Mouse (Mus musculus) intestine, postnatal 0 days (tissue): Measurements from ENCODE around the gene Nat8f6. TPM values are rescaled to one million over a fixed set of nuclear protein-coding genes. Genes with fewer than 3 reads are reported as not detected.
"Not testable (repeated sequence)": the region's sequence is repeated elsewhere in the genome, so short reads cannot be mapped to it uniquely, and the experiment has no call there.

Experiments
- ATAC-seq: fragments of 200-750 bp; cut with Nextera tagmentation; 2 replicates; pipeline ENCODE4 v1.8.0; 2017; ENCODE audit warnings: mild to moderate bottlenecking, moderate TSS enrichment, moderate library complexity
- H3K27ac ChIP-seq: fragments of 300-500 bp; sonication (generic); 2 replicates; pipeline ENCODE4 v1.5.1; 2014; ENCODE audit warnings: mild to moderate bottlenecking, low read depth, low read length, moderate library complexity
- H3K27me3 ChIP-seq: fragments of 300-500 bp; sonication (generic); replicated peaks from 2 replicates; pipeline ENCODE4 v1.6.1; 2014; ENCODE audit warnings: low read length, mixed read lengths; ENCODE audit not compliant: control insufficient read depth, insufficient read depth
- H3K36me3 ChIP-seq: fragments of 300-500 bp; sonication (generic); 2 replicates; pipeline ENCODE4 v1.6.1; 2014; ENCODE audit warnings: mild to moderate bottlenecking, moderate library complexity; ENCODE audit not compliant: control insufficient read depth, insufficient read depth
- H3K4me1 ChIP-seq: fragments of 300-500 bp; sonication (generic); replicated peaks from 2 replicates; pipeline ENCODE4 v1.6.1; 2014; ENCODE audit warnings: antibody characterized with exemption, low read length, mixed read lengths; ENCODE audit not compliant: control insufficient read depth, insufficient read depth
- H3K4me2 ChIP-seq: fragments of 300-500 bp; sonication (generic); replicated peaks from 2 replicates; pipeline ENCODE4 v1.6.1; 2014; ENCODE audit warnings: low read depth, mild to moderate bottlenecking, moderate library complexity
- H3K4me3 ChIP-seq: fragments of 300-500 bp; sonication (generic); 2 replicates; pipeline ENCODE4 v1.5.1; 2014; ENCODE audit warnings: low read depth, low read length
- H3K9ac ChIP-seq: fragments of 300-500 bp; sonication (generic); 2 replicates; pipeline ENCODE4 v1.6.1; 2014; ENCODE audit warnings: mild to moderate bottlenecking, low read depth, low read length
- H3K9me3 ChIP-seq: fragments of 300-500 bp; sonication (generic); 2 replicates; pipeline ENCODE4 v1.6.1; 2016; ENCODE audit warnings: mixed run types; ENCODE audit not compliant: control insufficient read depth
- CTCF ChIP-seq: sonication (generic); IDR thresholded peaks from 2 replicates; pipeline ENCODE4 v1.5.1; 2016; ENCODE audit warnings: low read depth, mild to moderate bottlenecking, control low read depth, antibody characterized with exemption, moderate library complexity
- WGBS: fragments of 180-500 bp; shearing (Covaris S2); extraction: QIAGEN DNeasy Blood & Tissue Kit; methylation state at CpG from one replicate; pipeline ENCODE4 v1.1.7; 2014; 5-methylcytosine and 5-hydroxymethylcytosine counted together
- polyA plus RNA-seq: library from polyadenylated mRNA; unstranded; fragments of >200 nt; fragmentation: Nextera tagmentation; extraction: Ambion mirVana; gene quantifications from 2 replicates; pipeline ENCODE4 v1.2.1, GENCODE M21; 2015

Gene Nat8f6
- polyA plus RNA-seq, 1 experiment from 2014 or later = not detected

GRCm38 (mm10) chr6:85829462-85829861, 8.7 kb upstream of the Nat8f6 start:
- no peak for ATAC-seq
- no peaks in the 10 kb centered on the region; the same call in 1 of the 2 replicates for H3K4me1 ChIP-seq
- no peak overlapping the region for H3K4me2 ChIP-seq
- no peaks in the 10 kb centered on the region for H3K36me3 ChIP-seq
- H3K9me3 ChIP-seq = no peaks in the 10 kb centered on the region
- no peak overlapping the region for H3K27ac ChIP-seq
- 75% methylated on average over 1 of the region's 1 CpGs for WGBS
- H3K4me3 ChIP-seq = no peak overlapping the region
- no peaks in the 10 kb centered on the region for H3K27me3 ChIP-seq
- no peak overlapping the region for H3K9ac ChIP-seq
- TF ChIP-seq CTCF = no peak

- no peaks in the 10 kb centered on the region for H3K4me1 ChIP-seq
- WGBS = 81% methylated on average over 2 of the region's 2 CpGs
- no peak overlapping the region for H3K4me2 ChIP-seq
- no peaks in the 10 kb centered on the region for H3K27me3 ChIP-seq
- no peaks in the 10 kb centered on the region for H3K9me3 ChIP-seq
- no peak for TF ChIP-seq CTCF
- H3K9ac ChIP-seq = no peak overlapping the region
- no peak for ATAC-seq
- no peak overlapping the region for H3K4me3 ChIP-seq
- no peaks in the 10 kb centered on the region for H3K36me3 ChIP-seq
- no peak overlapping the region for H3K27ac ChIP-seq
Observed at GRCm38 (mm10) chr6:85825886-85826285, 5.1 kb upstream of the Nat8f6 start.

GRCm38 (mm10) chr6:85823382-85824090, 2.8 kb upstream of the Nat8f6 start:
- 61% methylated on average over 1 of the region's 1 CpGs for WGBS
- Histone ChIP-seq H3K27me3 (no peaks in the 10 kb centered on the region), H3K27ac (no peak overlapping the region), H3K4me1 (no peaks in the 10 kb centered on the region), H3K9me3 (no peaks in the 10 kb centered on the region), H3K36me3 (no peaks in the 10 kb centered on the region), H3K4me3 (no peak overlapping the region), H3K9ac (no peak overlapping the region), H3K4me2 (no peak overlapping the region)
- ATAC-seq = no peak
- TF ChIP-seq CTCF = no peak

GRCm38 (mm10) chr6:85822286-85822685, 1.5 kb upstream of the Nat8f6 start:
- H3K27ac ChIP-seq = no peak overlapping the region; the same call in 1 of the 2 replicates
- peak; percentile 35; the same call in 1 of the 2 replicates for ATAC-seq

GRCm38 (mm10) chr6:85818338-85818737, 2.4 kb downstream of the Nat8f6 start:
- WGBS = 48% methylated on average over 1 of the region's 1 CpGs
- Histone ChIP-seq H3K4me3 (no peak overlapping the region), H3K9ac (no peak overlapping the region)

More at GRCm38 (mm10) chr6:85822286-85822685, 1.5 kb upstream of the Nat8f6 start:
- WGBS = 65% methylated on average over 4 of the region's 4 CpGs
- no peak overlapping the region for H3K4me3 ChIP-seq
- H3K4me2 ChIP-seq = no peak overlapping the region
- H3K36me3 ChIP-seq = no peaks in the 10 kb centered on the region
- no peak overlapping the region for H3K9ac ChIP-seq
- TF ChIP-seq CTCF = no peak
- H3K4me1 ChIP-seq = no peaks in the 10 kb centered on the region
- H3K27me3 ChIP-seq = no peaks in the 10 kb centered on the region
- no peaks in the 10 kb centered on the region for H3K9me3 ChIP-seq

GRCm38 (mm10) chr6:85813339-85813738, 7.4 kb downstream of the Nat8f6 start:
- H3K27me3 ChIP-seq = no peaks in the 10 kb centered on the region
- no peak overlapping the region for H3K27ac ChIP-seq
- no peaks in the 10 kb centered on the region for H3K4me1 ChIP-seq
- 86% methylated on average over 2 of the region's 2 CpGs for WGBS
- no peak for ATAC-seq
- H3K9me3 ChIP-seq = no peaks in the 10 kb centered on the region
- H3K9ac ChIP-seq = no peak overlapping the region
- no peaks in the 10 kb centered on the region for H3K36me3 ChIP-seq
- no peak overlapping the region for H3K4me2 ChIP-seq
- H3K4me3 ChIP-seq = no peak overlapping the region
- TF ChIP-seq CTCF = no peak; the same call in 1 of the 2 replicates

More at GRCm38 (mm10) chr6:85818338-85818737, 2.4 kb downstream of the Nat8f6 start:
- Histone ChIP-seq H3K4me1 (no peaks in the 10 kb centered on the region), H3K27ac (no peak overlapping the region), H3K9me3 (no peaks in the 10 kb centered on the region), H3K27me3 (no peaks in the 10 kb centered on the region), H3K36me3 (no peaks in the 10 kb centered on the region), H3K4me2 (no peak overlapping the region)
- no peak for ATAC-seq
- no peak for TF ChIP-seq CTCF

GRCm38 (mm10) chr6:85810942-85811537, 9.7 kb downstream of the Nat8f6 start:
- H3K4me2 ChIP-seq, H3K36me3 ChIP-seq, H3K27ac ChIP-seq, H3K4me3 ChIP-seq, H3K27me3 ChIP-seq, H3K9me3 ChIP-seq, H3K4me1 ChIP-seq, H3K9ac ChIP-seq: not testable (repeated sequence)
- 0 out of 2 replicates have a peak, but pooled peaks have one; percentile 60 for ATAC-seq
- WGBS = 37% methylated on average over 3 of the region's 3 CpGs

- WGBS = 91% methylated on average over 2 of the region's 3 CpGs
- not testable (repeated sequence) for ATAC-seq
Observed at GRCm38 (mm10) chr6:85810514-85810913, 10.2 kb downstream of the Nat8f6 start.

GRCm38 (mm10) chr6:85809784-85810183, 11.0 kb downstream of the Nat8f6 start:
- WGBS = 54% methylated on average over 2 of the region's 3 CpGs

More at GRCm38 (mm10) chr6:85810514-85810913, 10.2 kb downstream of the Nat8f6 start:
- H3K4me3 ChIP-seq, H3K4me2 ChIP-seq, H3K4me1 ChIP-seq, H3K27ac ChIP-seq, H3K27me3 ChIP-seq, H3K9ac ChIP-seq, H3K9me3 ChIP-seq, H3K36me3 ChIP-seq: not testable (repeated sequence)

More at GRCm38 (mm10) chr6:85809784-85810183, 11.0 kb downstream of the Nat8f6 start:
- not testable (repeated sequence) for H3K4me2 ChIP-seq, H3K4me1 ChIP-seq, H3K27ac ChIP-seq, H3K9ac ChIP-seq, ATAC-seq, H3K27me3 ChIP-seq, H3K4me3 ChIP-seq, H3K36me3 ChIP-seq, H3K9me3 ChIP-seq
